Mouse (Mus musculus) B cell, adult 2 months (primary cell): ENCODE measurements around the gene Mthfr.
A peak's percentile ranks its signal among the peaks of the same experiment; 100 is the strongest.
"Not testable (repeated sequence)": the region's sequence is repeated elsewhere in the genome, so short reads cannot be mapped to it uniquely, and the experiment has no call there.

ENCODE experiments used
- DNase-seq, 2 experiments: peaks; one replicate each; pipeline ENCODE4 v3.0.0; 2022

The Mthfr gene

DNA sequence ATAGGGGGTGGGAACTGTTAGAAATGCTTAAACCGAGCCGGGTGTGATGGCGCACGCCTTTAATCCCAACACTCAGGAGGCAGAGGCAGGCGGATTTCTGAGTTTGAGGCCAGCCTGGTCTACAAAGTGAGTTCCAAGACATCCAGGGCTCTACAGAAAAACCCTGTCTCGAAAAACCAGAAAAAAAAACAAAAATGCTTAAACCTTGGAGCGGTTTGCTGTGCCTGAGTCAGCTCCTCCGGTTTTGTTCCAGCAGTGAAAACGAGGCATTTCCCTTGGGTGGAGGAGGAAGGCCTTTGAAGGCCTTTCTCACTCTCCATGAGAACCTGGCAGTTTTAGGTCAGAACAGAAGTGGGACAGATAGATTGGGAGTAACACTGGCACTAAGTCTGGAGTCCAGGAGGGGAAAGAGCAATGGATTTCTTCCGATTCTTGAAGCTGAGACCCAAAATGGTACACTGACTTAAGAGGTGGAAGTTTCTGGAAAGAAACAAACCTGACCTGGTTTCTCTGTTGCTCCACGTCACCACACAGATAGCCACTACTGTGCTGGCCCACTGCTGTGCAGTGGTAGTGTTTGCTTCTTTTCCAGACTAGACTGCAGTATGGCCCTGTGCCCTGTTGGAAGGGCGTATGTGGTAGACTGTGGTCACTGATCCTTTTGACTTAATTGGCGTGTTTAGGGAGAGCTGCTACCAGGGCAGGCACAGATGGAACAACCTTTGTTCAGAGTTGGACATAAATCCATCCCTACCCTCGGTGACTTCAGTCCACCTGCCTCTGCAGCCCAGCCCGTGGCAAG is 1.4 kb downstream of the Mthfr start:
- no peak for DNase-seq

DNA sequence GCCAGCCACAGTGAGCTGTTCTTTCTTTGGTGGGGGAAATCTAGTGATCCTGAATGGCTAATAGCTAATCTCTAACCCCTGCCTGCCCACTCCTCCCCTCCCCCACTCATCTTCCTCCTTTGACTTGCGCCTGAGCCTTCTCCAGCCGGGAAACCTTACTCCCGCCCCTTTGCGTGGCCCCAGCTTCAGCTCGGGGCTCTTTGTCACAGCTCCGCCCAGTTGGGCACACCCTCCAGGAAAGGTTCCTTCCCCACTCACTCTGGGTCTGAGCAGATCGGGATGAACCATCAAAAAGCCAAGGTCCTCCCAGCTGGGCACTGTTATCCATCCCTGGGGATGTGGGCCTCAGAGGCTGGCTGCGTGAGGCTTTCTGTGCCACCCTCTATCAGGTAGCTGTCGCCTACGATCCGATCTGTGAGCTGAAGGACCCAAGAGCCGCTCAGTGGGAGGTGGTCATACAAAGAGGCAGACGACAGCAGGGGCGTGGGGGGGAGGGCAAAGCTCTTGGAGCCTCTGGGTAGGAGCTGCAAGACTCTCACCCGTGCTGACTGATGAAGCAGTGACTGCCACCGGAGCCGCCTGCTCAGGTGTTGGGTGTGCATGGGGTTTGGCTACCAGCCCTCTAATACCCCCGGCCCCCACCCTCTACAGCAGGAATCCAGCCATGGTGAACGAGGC is 2.2 kb downstream of the Mthfr start:
- peak; percentile 14 to 24 for DNase-seq

DNA sequence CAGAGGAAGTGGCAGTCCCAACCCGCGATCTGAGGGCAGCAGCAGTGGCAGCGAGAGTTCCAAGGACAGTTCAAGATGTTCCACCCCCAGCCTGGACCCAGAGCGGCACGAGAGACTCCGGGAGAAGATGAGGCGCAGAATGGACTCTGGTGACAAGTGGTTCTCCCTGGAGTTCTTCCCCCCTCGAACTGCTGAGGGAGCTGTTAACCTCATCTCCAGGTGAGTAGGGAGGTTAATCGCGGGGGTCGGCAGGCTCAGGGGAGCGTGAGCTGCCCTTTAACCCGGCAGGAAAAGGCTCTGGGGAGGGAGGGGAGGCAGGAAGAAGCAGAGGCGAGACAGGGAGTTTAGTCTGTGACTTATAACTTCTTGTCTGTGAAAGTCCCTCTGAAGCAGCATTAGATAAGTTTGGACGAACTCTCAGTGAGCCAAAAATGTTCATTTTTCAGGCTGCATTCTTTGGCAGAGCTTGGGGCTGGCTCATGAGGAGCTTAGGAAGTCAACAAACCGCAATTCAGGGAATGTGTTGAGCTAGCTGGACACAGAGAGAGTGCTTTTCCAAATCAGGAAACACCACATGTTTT is 2.8 kb downstream of the Mthfr start:
- DNase-seq = peak in 1 of 2 experiments; percentile 23

DNA sequence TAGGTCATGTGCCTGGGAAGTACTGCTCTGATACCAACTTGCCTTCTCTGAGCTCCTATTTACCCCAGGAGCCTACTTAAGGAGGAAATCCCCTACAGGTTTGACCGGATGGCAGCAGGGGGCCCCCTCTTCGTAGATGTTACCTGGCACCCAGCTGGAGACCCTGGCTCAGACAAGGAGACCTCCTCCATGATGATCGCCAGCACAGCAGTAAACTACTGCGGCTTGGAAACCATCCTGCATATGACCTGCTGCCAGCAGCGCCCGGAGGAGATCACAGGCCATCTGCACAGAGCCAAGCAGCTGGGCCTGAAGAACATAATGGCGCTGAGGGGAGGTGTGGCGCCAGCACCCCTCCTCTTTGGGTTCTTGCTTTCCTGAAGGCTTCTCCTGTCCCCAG is 4.5 kb downstream of the Mthfr start:
- not testable (repeated sequence) for DNase-seq

DNA sequence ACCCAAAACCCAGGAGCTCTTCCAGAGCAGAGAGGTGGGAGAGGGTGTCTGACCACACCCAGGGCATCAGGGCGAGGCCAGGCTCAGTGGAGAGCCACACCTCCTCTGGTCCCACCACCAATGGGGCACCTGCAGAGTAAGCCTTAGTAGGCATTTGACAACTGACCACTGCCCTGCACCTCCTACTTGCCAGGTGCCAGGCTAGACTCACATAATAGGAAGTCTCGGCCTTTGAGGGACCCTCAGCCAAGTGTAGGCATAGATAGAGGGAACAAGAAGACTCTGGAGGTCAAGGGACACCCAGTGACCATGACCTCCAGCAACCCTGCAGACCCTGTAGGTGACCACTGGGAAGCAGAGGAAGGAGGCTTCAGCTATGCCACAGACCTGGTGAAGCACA is 5.2 kb downstream of the Mthfr start:
- no peak for DNase-seq

DNA sequence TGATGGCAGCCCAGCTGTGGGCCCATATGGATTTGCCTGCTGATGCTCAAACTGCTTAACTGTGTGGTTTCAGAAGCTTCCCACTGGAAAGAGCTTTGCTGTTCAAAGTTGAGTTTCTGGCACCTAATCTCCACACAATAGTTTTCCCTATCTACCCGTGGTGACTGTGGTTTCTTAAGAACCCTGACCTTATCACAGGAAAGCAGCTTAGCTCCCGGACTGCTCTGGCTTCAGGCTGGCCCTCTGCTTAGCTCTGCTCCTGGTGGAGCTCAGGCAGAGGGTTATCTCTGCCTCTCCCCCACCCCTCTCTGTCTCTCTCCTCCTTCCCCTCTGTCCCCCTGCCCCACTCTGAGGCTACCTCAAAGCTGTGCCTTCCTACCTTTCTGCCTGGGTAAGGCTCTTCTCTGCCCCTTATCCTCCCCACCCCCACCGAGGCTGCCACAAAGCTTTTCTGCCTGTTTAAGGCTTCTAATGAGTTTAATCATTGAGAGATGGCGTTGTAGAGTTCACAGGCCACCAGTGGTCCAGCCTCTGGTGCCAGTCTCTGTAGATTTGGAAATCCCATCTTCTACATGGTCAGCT is 7.7 kb downstream of the Mthfr start:
- no peak for DNase-seq

DNA sequence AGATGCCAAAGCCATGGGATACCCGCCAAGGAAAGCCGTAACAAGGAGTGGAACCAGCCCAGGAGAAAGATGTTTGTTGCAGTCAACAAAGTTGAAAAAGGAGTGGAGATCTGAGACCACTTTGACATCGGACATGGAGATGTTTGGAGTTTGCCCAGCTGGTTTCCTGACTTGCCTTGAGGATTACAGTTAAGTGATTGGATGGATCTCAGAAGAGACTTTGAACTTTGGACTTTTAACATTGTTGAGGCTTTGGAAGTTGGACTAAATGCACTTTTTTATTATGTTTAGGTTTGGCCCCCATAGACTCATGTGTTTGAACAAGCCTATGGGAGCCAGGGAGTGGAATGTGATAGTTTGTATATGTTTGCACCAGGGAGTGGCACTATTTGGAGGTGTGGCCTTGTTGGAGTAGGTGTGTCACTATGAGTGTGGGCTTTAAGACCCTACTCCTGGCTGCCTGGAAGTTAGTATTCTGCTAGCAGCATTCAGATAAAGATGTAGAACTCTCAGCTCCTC is 11.6 kb downstream of the Mthfr start:
- not testable (repeated sequence) for DNase-seq

DNA sequence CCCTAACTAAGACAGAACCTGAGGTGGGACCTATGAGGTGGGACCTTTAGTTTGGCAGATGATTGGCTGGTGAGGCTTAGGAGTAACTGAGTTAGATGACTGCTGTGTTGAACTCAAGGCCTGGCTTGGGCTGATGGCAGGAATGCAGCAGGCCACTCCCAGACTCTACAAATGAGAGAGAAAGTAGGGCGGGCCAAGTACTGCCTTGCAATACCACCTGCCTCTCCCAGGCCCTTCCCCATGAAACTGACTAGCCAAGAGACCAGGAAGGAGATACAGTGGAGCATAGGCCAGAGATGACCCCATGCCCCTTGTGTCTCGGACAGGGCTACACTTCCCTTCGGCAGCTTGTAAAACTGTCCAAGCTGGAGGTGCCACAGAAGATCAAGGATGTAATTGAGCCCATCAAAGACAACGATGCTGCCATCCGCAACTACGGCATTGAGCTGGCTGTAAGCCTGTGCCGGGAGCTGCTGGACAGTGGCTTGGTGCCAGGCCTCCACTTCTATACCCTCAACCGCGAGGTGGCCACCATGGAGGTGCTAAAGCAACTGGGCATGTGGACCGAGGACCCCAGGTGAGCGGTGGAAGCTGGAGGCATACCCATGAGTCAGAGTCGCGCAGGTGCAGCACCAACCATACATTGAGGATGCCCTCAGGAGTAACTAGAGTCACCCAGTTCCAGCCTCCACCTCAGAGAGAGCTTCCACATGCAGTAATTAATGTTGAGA is 12.3 kb downstream of the Mthfr start:
- DNase-seq = no peak

DNA sequence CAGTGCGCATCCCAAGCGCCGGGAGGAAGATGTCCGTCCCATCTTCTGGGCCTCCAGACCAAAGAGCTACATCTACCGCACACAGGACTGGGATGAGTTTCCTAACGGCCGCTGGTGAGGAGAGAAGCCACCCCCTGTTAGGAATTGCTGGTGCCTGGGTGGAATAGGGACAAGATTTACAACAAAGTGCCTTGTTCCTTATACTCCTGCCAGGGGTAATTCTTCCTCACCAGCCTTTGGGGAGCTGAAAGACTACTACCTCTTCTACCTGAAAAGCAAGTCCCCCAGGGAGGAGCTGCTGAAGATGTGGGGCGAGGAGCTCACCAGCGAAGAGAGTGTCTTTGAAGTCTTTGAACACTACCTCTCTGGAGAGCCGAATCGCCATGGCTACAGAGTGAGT is 13.0 kb downstream of the Mthfr start:
- no peak for DNase-seq

DNA sequence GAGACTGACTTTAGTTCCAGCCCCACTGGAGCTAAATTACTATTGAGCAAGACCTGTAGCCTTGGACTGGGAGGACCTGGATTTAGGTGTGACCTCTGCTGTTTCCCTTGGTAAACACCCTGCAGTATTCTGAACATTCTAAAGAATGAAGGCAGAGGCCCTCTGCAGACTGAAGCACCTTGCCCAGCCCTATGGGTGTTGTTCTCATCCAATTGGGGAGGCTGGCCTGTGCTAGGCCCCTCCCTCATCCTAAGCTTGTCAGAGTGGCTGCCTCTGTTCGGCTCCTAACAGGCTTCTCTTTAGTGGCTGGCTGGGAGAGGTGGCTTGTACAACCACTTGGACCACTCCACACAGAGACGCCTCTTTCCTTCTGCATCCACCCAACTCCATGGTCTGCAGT is 14.1 kb downstream of the Mthfr start:
- no peak for DNase-seq

DNA sequence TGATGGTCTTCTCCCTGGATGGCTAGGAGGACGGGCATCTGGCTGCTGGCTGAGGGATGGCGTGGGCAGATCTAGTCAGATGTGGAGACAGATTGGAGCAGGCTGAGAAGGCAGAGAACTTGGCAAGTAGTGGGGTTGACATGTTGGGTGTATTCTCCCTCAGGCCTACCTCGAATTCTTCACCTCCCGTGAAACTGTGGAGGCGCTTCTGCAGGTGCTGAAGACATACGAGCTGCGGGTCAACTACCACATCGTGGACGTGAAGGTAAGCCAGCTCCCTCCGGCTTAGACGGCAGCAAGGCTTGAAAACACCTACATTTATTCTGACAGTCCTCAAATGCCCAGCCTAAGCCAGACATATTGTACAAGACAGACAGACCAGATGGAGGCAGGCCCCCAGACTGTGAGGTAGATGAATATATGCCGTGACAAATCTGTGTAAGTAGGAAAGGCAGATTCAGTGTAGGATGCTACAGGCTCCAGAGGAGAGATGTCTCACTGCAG is 14.6 kb downstream of the Mthfr start:
- DNase-seq = no peak

DNA sequence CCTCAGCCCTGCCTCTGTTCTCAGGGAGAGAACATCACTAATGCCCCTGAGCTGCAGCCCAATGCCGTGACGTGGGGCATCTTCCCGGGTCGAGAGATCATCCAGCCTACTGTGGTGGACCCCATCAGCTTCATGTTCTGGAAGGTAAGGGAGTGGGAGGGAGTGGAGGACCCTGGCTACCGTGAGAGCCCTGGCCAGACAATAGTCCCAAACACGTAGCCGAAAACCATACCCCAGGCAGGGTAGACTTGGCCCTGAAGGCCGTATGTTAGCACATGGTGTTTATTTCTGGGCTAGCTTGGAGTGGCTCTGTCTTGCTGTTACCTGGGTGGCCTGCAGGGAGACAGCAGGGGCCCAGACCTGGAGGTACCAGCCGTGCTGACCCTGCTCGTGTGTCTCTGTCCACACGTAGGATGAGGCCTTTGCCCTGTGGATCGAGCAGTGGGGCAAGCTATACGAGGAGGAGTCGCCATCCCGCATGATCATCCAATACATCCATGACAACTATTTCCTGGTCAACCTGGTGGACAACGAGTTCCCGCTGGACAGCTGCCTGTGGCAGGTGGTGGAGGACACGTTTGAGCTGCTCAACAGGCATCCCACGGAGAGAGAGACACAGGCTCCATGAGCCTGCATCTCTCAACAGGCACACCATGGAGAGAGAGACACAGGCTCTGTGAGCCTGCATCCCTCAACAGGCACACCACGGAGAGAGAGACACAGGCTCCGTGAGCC is 16.3 kb downstream of the Mthfr start:
- no peak for DNase-seq

DNA sequence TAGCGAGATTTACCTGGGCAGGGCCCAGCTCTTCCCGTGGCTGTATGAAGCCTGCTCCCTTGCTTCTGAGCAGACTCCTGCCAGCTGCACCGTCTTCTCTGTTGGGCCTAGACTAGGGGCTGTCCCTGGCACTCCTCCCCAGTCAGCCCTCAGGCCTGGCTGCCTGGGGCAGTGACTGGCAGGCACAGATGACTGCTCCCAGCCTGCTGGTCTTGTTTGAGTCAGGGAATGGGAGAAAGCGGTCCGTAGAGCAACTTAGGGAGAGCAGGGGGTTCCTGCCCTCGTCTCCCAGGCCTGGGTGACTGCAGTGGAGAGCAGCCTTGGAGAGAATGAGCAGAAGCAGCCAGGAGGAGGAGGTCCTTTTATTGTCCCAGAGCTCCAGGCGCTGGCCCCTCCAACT is 17.4 kb downstream of the Mthfr start:
- DNase-seq = no peak

DNA sequence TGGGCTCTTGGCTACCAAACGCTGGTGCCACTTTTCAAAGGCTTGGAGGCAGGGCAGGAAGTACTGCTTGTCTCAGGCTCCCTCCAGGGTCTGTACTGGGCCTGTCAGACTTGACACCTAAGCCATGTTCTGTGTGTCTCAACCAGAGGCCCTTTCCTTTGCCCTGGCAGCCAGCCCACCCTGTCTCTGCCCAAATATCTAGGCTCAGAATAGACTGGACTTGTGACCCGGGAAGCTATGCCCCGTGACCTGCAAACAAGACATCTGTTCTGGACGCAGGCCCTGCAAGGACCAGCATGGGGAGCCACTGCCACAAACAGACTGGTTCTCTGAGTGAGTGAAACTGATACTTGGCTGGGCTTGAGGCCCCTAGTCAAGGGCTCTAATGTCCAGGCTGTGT is 17.9 kb downstream of the Mthfr start:
- no peak for DNase-seq

DNA sequence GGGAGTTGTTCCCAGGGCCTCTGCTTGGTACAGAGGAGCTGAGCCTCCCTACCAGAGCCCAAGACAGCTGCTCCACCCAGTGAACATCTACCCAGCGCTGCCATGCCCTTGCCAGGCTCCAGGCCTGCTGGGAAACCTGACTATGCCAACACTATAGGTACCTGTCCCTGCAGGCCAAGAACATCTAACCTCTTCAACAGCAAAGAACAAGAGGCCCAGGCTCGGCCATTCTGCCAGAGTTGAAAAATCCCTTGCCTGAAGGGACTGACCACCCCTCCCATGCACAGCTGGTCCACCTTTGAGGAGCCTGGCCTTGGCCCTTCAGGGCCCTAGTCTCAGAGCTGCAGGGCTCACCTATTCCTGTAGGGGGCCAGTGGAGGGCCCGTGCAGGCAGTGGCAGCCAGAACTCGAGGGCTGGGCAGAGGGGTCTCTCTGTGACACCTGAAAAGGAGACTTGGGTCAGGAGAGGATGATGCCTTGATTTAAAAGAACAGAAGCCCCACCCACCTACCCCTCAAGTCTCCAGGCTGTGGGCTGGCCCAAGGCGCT is 18.9 kb downstream of the Mthfr start:
- DNase-seq = no peak

DNA sequence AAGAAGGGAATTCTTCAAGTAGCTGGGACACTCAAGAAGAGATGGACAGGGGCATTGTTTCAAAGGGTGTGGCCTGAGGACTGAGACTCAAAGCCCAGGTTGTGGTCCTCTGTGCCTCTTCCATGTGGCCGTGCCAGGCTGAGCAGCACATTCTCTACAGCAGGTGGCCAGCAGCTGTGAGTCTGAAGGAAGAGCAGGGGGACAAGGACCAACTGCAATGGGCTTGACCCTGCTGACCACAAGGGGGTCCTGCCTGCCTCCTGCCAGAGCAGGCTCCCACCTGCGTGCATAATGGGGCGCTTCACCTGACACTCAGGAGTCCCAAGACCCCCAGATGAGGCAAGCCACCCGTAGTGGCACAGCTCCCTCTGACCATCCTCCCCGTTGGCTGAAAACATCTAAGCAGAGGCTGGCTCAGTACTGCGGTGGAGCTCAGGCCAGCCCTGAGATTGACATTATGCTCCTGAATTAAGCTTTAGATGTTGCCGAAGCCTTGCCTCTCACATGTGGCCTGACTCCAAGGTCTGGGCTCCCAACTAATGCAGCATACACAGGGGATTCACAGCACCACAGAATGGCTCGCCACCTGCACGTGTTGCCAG is 19.4 kb downstream of the Mthfr start:
- DNase-seq = no peak

DNA sequence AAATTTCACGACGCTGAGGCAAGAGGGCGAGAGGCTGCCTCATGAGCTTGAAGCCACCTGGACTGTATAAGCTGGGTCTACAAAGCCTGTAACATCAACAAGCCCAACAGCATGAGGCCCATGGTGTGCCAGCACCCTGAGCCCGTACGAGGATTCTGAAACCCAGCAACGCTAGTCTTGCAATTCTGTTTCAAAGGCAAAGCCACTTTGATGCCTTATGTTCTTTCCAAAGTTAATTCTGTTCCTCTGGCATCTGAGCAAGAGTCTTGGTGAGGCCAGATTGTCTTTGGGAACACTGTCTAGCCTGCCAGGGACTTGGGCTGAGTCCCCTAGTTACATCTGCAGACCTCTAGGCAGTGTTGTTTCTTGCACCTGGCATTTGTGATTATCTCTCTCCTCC is 20.1 kb downstream of the Mthfr start:
- DNase-seq = no peak

DNA sequence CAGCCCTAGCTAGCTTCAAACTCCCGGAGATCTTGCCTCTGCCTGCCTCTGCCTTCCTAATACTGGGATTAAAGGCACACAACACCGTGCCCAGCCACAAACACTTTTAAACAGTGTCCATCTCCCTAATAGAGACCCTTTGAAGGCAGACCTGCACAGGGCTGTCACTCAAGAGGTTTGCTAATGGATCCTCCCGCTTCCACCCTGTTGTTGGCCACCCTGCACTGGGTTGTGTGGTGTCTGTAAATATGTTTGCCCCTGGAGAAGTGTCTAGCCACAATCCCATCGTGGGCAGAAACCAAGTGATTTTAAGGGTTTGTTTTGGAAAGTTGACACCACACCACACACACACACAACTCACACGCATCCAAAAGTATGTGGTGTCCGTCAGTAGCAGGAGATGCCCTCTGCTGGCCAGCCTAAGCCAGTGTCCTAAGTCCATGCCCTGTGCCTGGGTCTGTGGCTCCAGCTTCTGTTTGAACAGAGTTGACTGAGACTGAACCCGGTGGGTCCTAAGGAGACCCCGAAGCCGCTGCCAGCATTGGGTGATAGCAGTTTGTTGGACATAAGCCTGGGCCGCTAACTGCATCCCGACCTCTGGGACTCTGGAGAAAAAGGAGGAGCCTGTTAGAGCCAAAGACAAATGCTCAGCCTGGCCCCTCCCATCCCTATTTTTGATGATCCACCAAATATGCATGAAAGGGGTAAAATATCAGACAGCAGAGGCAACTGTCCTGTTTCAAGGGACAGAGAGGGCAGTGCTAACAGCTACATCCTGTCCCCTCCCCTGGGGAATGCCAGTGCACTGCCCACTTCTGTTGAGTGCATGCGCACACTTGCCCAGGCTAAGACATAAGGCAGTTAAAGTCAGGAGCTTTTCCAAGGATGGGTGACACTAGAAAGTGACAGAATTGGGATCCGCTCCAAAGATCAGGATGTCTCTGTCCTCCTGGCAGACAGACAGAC is 21.5 kb downstream of the Mthfr start:
- DNase-seq = peak; percentile 37 to 41

DNA sequence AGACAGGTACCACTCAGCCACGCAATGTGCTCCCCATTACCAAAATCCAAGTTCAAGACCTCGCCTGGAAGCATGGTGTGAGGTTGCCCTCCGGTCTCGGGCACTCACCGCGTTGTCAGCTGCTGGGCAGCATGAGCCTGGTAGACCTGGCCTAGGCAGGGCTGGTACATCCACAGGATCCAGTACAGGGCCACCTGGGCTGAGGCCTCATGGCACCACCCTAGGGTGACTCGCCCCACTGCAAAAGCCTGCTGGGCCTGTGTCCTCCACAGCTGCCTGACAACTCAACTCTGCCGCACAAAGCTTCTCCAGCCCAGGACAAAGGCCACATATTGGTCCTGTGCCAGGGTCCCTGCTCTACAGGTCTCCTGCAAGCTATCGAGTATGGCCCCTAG is 22.2 kb downstream of the Mthfr start:
- DNase-seq = no peak
